Mouse (Mus musculus) heart, adult 2 months (tissue): ENCODE results near the gene Sec16a.

Experiments used
- CTCF ChIP-seq: fragments of 200-600 bp; IDR thresholded peaks from 2 replicates; pipeline ENCODE4 v1.8.1; 2022; ENCODE audit warnings: antibody characterized with exemption, mild to moderate bottlenecking, moderate library complexity
- EP300 ChIP-seq: fragments of 200-500 bp; IDR thresholded peaks from 2 replicates; pipeline ENCODE4 v1.6.1; 2011; ENCODE audit warnings: low read depth, low read length, control low read depth; ENCODE audit not compliant: insufficient read depth
- POLR2A ChIP-seq: fragments of 200-500 bp; IDR thresholded peaks from 2 replicates; pipeline ENCODE4 v1.6.1; 2011; ENCODE audit warnings: mild to moderate bottlenecking, low read depth, low read length, control low read depth; ENCODE audit not compliant: insufficient read depth

- TF ChIP-seq POLR2A (no peak), EP300 (no peak), CTCF (no peak)
Observed at GRCm38 (mm10) chr2:26482824-26483223, 37.8 kb upstream of the Sec16a start.
